Mouse (Mus musculus): ENCODE measurements around the gene Sgsm1.
"Not testable (repeated sequence)": the region's sequence is repeated elsewhere in the genome, so short reads cannot be mapped to it uniquely, and the experiment has no call there.

The Sgsm1 gene

GRCm38 (mm10) chr5:113310377-113311003 is at the start of gene Sgsm1:
Sgsm1 (minus strand) TSS chr5:113310786.
- peak; percentile 55 for DNase-seq (ENCODE audit: low spot score)

DNA sequence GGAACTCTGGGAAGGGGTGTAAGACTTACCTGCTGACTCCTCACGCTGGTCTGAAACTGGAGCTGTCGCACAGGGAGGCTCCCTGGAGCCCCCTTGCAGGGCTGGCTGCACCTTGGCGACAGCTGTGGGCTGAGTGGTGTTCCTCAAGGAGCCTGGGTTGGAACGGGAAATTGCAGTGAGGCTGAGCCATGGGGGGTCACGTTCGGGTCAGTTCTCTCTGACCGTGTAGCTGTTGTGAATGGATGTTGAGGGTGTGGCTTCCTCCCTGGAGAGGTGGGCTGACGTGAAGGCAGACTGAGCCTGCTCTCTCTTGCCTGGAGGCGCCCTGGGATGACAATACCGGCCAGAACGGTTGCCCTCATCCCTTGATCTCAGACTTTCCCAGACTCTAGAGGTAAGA is 48.2 kb upstream of the Sgsm1 start:
- no peak for DNase-seq (ENCODE audit: low spot score)

DNA sequence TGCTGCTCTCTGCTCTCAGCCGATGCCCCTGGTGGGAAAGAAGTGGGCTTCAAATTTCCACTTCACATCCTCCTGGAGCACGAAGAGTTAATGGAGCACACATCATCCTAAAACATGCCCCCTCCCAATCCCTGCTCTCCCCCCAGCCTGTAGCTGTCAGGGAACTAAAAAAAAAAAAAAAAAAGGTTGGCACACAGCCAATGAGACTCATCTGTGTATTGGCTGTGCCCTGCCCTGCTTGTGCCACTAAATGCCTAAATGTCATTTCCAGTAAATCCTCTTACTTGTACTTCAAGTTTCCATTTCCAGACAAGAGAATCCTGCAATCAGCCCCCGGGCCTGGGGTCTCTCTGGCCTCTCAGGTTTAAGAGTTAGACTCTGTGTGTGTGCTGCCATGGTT is 47.1 kb upstream of the Sgsm1 start:
- DNase-seq (ENCODE audit: low spot score): no peak

- no peak for DNase-seq (ENCODE audit: low spot score)
These were observed 46.6 kb upstream of the Sgsm1 start, which contains the start of gene Aym1 for GRCm38 (mm10) chr5:113357186-113357585. Aym1 (plus strand) TSS chr5:113357294.

- no peak for DNase-seq (ENCODE audit: low spot score)
These were observed 43.7 kb upstream of the Sgsm1 start for GRCm38 (mm10) chr5:113354311-113354710.

DNA sequence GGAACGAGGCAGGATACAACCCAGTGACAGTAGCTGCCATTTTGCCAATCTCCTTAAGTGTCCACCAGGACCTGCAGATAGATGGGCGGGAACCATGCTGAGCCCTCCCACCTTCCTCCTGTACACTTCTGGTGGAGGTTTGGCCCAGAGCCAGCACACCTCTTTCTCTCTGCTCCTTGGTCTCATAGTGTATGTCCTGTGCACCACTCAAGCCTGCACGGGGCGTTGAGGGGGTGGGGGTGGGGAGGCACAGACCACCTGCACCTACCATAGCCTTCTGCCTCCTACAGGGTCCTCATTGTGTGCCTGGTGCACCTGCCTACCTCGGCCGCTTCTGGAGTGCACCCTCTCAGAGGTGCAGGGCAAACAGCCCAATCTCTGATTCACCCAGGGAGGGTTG is 42.0 kb upstream of the Sgsm1 start:
- DNase-seq (ENCODE audit: low spot score): no peak

DNA sequence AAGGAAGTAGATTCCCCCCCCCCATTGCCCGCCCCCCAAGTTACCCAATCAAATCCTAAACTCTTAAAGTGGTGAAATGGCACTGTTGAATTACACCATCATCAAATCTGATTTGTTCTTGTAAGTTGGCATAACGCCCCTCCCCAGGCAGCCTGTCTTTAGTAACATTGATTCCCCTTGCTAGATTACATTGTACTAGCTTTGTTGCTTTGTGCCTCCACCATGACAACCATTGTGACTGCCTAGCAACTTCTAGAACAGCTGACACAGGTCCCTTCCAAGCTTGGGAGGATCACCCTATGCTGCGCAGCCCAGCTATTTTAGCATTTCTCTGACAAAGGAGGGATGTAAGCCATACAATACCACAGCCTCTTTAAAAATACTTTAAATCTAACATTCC is 41.2 kb upstream of the Sgsm1 start:
- DNase-seq (ENCODE audit: low spot score): no peak

DNA sequence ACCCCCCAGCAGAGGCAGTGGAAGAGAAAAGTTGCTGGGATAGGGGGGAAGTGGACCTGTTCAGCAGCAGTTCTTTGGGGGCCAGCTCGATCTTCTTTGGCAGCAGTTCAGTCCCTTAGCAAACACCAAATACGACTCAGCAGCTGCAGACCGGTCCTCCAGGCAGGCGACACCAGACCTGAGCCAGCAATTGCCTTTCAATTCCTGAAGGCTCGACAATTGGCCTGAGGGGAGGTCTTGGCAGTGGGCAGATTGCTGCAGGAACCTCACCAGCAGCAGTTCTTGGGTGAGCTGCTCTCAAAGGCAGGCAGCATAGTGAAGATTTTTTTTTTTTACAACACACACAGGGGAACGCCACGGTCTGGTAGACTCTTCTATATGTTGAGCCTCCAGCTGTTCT is 39.2 kb upstream of the Sgsm1 start:
- no peak for DNase-seq (ENCODE audit: low spot score)

DNA sequence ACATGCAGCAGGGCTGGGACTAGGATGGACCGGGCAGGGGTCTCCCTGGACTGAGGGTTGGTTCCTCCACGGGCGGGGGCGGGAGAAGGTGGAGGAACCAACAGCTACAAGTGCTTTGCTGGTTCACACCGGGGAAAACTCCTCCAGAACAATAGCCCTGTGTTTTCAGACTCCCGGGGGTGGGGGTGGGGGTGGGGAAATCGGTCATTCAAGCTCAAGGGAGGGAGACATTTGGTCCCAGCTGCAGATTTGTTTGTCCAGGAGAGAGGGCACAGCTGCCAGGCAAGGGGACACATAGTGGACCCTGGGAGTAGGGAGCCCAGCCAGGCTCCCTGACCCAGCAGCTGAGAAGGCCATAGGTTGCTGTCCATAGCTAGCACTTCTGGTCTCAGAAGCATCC is 38.6 kb upstream of the Sgsm1 start:
- no peak for DNase-seq (ENCODE audit: low spot score)

DNA sequence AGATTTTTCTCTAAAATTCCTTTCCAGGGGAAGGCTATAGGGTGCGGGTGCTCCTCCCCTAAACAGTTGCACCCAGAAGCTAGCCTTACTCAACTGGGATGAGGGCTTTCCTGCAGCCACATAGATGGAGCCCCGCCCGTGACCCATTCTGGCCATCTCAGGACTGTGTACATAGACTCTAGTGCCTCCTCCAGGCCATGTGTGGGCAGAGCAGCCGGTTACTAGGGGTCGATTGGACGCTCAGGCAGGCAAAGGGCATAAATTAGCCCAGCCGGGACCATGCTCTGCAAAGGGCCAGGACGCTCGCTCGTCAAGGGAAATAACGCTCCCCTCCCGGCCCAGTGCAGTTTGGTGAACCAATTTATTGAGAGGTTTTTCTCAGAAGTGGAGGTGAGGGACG is 38.0 kb upstream of the Sgsm1 start:
- DNase-seq (ENCODE audit: low spot score): no peak

DNA sequence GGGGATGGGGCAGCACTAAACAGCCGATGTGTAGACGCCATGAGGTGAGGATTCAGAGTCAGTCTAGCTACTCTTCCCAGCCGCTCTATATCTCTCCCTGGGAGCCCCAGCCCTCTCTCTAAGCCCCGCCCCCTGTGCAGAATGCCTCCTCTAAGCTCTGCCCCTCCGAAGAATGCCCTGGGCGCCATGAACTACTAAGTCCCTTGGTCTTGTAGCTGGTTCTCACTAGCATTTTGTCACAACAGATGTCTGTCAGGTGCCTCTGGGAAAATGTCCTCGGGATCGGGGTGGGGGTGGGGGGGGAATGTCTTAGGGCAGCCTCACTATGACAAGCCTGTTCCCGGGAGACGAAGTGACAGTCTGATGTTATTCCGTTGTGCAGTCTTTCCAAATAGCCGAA is 37.0 kb upstream of the Sgsm1 start:
- DNase-seq (ENCODE audit: low spot score): no peak

- DNase-seq (ENCODE audit: low spot score): not testable (repeated sequence)
These were observed 36.1 kb upstream of the Sgsm1 start for GRCm38 (mm10) chr5:113346651-113347050.

GRCm38 (mm10) chr5:113345781-113346180 is 35.2 kb upstream of the Sgsm1 start:
- DNase-seq (ENCODE audit: low spot score): no peak

DNA sequence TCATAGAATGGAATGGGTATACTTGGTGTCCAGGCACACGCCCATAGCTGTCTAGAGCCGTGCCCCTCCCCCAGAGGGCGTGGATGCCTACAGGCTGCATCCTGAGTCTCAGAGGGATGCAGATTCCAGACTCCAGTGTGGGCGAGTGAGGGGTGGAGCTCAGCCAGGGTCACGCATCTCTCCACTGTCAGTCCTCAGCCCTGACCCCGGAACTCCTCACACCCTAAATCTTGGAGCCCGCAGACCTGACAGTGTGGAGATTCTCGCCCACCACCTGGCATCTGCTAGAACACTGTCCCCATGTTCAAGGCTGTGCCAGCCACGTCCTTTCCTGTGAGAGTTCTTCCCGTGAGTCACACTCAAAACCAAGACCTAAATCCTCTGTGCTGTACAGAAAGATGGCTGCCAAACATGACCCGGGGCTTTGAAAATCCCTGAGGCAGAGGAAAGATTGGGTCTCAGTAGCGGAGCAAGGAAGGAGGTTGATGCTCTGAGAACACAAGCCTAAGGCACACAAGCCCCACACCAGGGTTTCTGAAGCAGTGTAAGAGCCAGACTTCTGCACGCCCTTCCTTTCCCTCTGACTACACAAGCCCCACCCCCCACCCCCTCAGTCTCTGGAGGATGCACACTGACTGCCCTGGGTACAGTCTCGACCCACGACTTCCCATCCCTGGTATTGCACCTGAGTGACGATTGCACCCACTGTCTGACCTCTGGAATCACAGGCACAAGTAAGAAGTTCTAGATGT is 34.2 kb upstream of the Sgsm1 start:
- DNase-seq (ENCODE audit: low spot score): no peak

GRCm38 (mm10) chr5:113336281-113336680 is 25.7 kb upstream of the Sgsm1 start:
- DNase-seq (ENCODE audit: low spot score): no peak

DNA sequence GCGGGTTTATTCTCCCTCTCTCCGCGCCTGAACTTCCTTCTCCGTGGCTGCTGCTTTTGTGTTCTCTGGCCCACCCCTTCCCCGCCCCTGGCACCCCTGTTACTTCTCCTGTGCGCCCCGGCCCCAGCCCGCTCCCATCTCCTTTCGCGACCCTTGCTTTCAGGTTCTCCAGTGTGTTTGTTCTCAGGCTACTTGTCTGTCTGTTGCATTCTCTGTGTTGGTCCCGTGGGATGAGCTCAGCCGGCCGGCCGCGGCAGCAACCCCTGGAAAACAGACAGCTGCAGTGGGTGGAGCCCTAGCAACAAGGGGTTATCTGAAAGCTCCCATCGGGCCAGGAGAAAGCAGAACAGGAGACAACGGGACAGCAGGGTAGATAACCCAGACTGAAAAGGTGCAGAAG is 25.1 kb upstream of the Sgsm1 start:
- DNase-seq (ENCODE audit: low spot score): no peak

GRCm38 (mm10) chr5:113334621-113335530 is 24.3 kb upstream of the Sgsm1 start:
- no peak for DNase-seq (ENCODE audit: low spot score)

GRCm38 (mm10) chr5:113332899-113333298 is 22.3 kb upstream of the Sgsm1 start:
- no peak for DNase-seq (ENCODE audit: low spot score)

DNA sequence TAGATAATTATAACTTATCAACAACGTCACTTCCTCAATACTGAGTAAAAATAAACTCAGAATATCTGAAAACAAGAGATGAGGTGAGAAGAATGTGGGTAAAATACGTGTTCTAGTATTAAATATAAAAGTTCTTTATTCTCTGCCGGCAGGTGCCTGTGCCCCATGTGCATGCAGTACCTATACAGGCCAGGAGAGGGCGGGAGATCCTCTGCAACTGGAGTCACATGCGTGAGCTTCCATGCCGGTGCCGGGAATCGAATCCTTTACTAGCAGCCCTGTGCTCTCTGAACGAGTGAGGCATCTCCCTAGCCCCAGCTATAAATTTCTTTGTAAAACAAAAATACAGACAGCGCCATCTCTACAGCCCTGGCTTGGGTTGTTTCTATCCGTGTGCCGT is 21.7 kb upstream of the Sgsm1 start:
- no peak for DNase-seq (ENCODE audit: low spot score)

DNA sequence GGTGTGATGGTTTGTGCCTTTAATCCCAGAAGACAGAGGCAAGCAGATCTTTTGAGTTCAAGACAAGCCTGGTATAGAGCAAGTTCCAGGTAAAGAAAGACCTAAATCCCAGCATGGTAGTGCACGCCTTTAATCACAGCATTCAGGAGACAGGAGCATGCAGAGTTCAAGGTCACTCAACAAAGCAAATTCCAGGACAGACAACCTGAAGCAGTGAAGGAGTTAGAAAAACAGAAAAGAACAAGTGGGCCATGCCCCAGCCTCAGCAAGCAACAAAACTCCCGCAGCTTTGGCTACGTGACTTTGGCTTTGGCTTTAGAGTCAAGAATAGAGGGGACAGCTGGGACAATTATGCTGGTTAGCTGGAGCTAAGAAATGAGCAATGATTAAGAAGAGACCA is 19.6 kb upstream of the Sgsm1 start:
- no peak for DNase-seq (ENCODE audit: low spot score)

- DNase-seq (ENCODE audit: low spot score): no peak
These were observed 18.9 kb upstream of the Sgsm1 start for GRCm38 (mm10) chr5:113329463-113329862.

GRCm38 (mm10) chr5:113323784-113324638 is 13.4 kb upstream of the Sgsm1 start:
- DNase-seq (ENCODE audit: low spot score): no peak

Data from ovary, postnatal 36 days (tissue).